Mouse (Mus musculus): ENCODE data around the gene Agtpbp1.

- TF ChIP-seq POLR2A (IDR thresholded peaks at IDR 0.05; ENCODE audit: low read depth, low read length) (no peak), CTCF (IDR thresholded peaks at IDR 0.05; ENCODE audit: extremely low read depth, insufficient read depth, insufficient read length, insufficient replicate concordance) (no peak)
Observed at GRCm38 (mm10) chr13:59530491-59530890, 54.5 kb downstream of the Agtpbp1 start.
